Mouse (Mus musculus) intestine, embryonic 15.5 days (tissue): ENCODE data around the gene Hist1h2ba. TPM values are rescaled to one million over a fixed set of nuclear protein-coding genes. Genes with fewer than 3 reads are reported as not detected.

Experiments used
- ATAC-seq: fragments of 200-750 bp; cut with Nextera tagmentation; 2 replicates; pipeline ENCODE4 v1.8.0; 2017; ENCODE audit warnings: moderate TSS enrichment, moderate library complexity
- H3K27ac ChIP-seq: fragments of 300-500 bp; sonication (generic); 2 replicates; pipeline ENCODE4 v1.5.1; 2015; ENCODE audit warnings: mild to moderate bottlenecking, inconsistent platforms
- H3K27me3 ChIP-seq: fragments of 300-500 bp; sonication (generic); replicated peaks from 2 replicates; pipeline ENCODE4 v1.6.1; 2015; ENCODE audit warnings: inconsistent platforms
- H3K36me3 ChIP-seq: fragments of 300-500 bp; sonication (generic); 2 replicates; pipeline ENCODE4 v1.6.1; 2015; ENCODE audit warnings: inconsistent platforms
- H3K4me1 ChIP-seq: fragments of 300-500 bp; sonication (generic); replicated peaks from 2 replicates; pipeline ENCODE4 v1.6.1; 2015; ENCODE audit warnings: inconsistent platforms
- H3K4me2 ChIP-seq: fragments of 300-500 bp; sonication (generic); replicated peaks from 2 replicates; pipeline ENCODE4 v1.6.1; 2015; ENCODE audit warnings: mild to moderate bottlenecking, inconsistent platforms
- H3K4me3 ChIP-seq: fragments of 300-500 bp; sonication (generic); replicated peaks from 2 replicates; pipeline ENCODE4 v1.5.1; 2015; ENCODE audit warnings: inconsistent platforms
- H3K9ac ChIP-seq: fragments of 300-500 bp; sonication (generic); 2 replicates; pipeline ENCODE4 v1.6.1; 2015; ENCODE audit warnings: inconsistent platforms
- H3K9me3 ChIP-seq: fragments of 300-500 bp; sonication (generic); 2 replicates; pipeline ENCODE4 v1.6.1; 2016; ENCODE audit warnings: inconsistent platforms
- WGBS: fragments of 180-500 bp; shearing (Covaris S2); methylation state at CpG from one replicate; pipeline ENCODE4 v1.1.7; 2015; 5-methylcytosine and 5-hydroxymethylcytosine counted together
- polyA plus RNA-seq: library from polyadenylated mRNA; unstranded; fragments of >200 nt; fragmentation: Nextera tagmentation; extraction: Ambion mirVana; gene quantifications from 2 replicates; pipeline ENCODE4 v1.2.1, GENCODE M21; 2015

Gene Hist1h2ba
- polyA plus RNA-seq, 1 experiment from 2014 or later: not detected

DNA sequence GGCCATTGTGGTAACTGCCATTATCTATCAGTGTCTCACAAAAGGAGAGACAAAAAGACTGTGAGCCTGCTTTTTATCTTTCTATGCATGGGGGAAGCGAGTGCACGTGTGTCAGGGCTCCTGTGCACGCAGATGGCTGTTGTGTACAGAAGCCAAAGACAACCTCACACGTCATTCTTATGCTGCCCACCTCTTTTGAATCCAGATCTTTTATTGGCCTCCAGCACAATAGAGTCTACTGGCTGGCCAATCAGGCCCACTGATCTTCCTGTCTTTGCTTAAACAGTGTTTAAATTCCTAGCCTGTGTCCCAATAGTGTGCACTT lies 40.7 kb downstream of the Hist1h2ba start:
- WGBS: 56% methylated on average over 4 of the region's 4 CpGs
- no peak overlapping the region for H3K27ac ChIP-seq
- H3K4me3 ChIP-seq: no peak overlapping the region
- H3K9ac ChIP-seq: no peak overlapping the region
- H3K36me3 ChIP-seq: no peaks in the 10 kb centered on the region
- no peaks in the 10 kb centered on the region for H3K27me3 ChIP-seq
- no peak overlapping the region for H3K4me2 ChIP-seq
- no peak for ATAC-seq
- no peaks in the 10 kb centered on the region for H3K9me3 ChIP-seq
- H3K4me1 ChIP-seq: no peaks in the 10 kb centered on the region

DNA sequence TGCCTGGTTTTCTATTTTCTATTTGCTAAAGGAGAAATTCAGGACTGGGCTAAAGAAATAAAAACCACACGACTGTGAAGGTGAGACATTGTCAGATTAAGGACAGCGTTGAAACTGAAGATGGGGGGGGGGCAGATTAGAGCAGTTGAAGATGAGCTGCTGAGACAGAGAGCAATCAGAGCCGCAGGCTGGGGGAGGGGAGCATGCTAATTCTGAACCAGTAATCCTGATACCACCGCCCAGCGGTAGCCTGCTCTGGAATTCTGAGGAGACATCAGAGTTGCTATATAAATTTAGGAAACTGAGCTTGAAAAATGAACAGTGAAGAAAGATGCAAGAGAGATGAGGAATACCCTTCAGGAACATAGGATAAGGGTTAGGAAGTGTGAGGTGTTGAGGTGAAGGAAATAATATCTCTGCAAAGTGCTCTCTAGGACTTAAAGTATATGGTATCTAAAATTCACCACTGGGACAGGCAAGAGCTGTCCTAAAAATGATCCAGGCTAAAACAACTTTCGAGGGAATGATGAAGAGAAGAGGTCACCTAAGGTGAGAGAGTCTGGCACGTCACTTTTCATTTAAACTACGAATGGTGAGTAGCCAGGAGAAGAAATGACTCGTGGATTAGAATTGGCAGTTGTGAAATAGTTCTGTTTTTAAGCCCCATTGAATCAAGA lies 41.2 kb downstream of the Hist1h2ba start:
- Histone ChIP-seq H3K36me3 (no peaks in the 10 kb centered on the region), H3K9ac (no peak overlapping the region), H3K9me3 (no peaks in the 10 kb centered on the region), H3K4me3 (no peak overlapping the region), H3K4me2 (no peak overlapping the region), H3K4me1 (no peaks in the 10 kb centered on the region), H3K27ac (no peak overlapping the region), H3K27me3 (no peaks in the 10 kb centered on the region)
- 38% methylated on average over 9 of the region's 9 CpGs for WGBS
- ATAC-seq: no peak

DNA sequence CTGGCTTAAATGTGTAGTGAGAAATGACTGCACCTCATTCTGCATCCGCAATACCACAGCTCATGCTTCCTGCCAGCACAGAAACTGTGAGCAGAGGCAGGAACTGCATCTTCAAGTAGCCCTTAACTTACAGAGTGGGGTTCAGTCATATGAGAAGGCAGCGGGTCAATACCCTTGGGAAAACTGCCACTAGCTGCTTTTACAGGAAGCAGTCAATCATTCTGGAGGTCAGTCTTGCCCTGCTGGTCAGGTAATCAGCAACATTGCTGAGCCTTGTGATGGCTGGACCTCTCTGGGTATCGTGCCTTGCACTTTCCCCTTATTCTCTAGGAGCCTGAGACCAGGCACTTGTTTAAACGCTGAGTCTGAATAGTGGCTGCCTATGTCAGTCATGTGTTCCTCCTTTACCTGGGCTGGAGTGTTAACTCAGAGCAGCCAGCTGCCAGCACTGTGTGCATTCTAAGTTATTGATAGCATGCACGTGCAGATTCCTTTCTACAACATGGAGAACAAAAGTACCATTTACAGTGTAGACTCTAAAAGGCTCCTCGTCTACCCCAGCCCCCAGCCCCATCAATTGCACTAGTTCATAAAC lies 44.8 kb downstream of the Hist1h2ba start:
- 51% methylated on average over 6 of the region's 6 CpGs for WGBS
- Histone ChIP-seq H3K36me3 (no peaks in the 10 kb centered on the region), H3K27ac (no peak overlapping the region), H3K4me3 (no peak overlapping the region), H3K9ac (no peak overlapping the region), H3K27me3 (no peaks in the 10 kb centered on the region), H3K4me1 (no peaks in the 10 kb centered on the region), H3K4me2 (no peak overlapping the region), H3K9me3 (no peaks in the 10 kb centered on the region)
- no peak for ATAC-seq

DNA sequence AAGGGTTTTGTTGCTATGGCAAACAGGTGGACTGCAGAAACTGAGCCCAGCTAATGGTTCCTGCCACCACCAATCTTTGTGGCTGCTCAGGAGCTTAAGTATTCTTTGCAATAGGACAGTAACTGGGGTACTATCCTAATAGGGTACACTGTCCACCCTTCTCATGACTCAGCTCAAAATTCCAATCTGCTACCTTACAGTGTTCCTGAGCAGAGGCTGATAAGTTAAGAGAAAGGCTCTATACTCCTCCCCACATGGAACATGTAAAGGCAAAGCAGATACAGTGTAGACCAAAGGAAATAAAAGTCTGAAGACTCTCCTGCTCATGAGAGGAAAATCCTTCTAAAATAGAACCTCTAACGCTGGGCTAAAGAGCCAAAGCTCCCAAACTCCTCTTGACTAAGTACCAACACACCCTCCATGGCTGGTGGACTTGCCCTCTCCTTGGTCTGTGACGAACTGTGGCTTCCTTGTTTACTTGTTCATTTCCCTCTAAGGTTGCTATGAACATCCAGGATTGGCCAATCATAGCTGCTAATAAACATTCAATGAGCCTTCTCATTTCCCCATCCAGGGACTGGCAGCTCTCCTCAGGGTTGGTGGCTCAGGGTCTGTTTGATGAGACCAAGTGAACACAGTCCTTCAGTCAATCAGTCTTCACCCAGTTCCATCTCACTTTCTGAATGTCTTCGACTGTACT lies 46.8 kb downstream of the Hist1h2ba start:
- Histone ChIP-seq H3K27ac (no peak overlapping the region), H3K4me3 (no peak overlapping the region), H3K4me2 (no peak overlapping the region), H3K27me3 (no peaks in the 10 kb centered on the region), H3K9me3 (no peaks in the 10 kb centered on the region), H3K4me1 (no peaks in the 10 kb centered on the region), H3K36me3 (no peaks in the 10 kb centered on the region), H3K9ac (no peak overlapping the region)
- WGBS: 83% methylated on average over 3 of the region's 3 CpGs
- ATAC-seq: no peak

DNA sequence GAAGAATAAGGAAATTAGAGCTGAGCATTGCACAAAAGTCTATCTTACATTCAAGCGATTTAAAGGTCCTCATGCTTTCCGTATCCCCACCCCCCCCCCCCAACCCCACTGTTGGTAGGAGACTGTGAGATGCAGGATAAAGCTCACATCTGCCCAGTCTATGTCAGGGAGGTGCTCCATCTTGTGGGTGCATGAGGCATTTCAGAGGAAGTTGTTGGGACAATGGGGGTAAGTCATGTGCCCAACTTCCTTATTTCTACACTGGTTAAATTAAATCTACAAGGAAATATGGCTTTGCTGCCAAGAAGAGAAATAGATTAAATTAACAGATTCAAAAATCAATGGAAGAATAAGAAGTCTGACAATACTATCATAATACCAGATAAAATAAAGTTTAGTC lies 48.4 kb downstream of the Hist1h2ba start:
- Histone ChIP-seq H3K4me2 (no peak overlapping the region), H3K4me3 (no peak overlapping the region), H3K9me3 (no peaks in the 10 kb centered on the region), H3K4me1 (no peaks in the 10 kb centered on the region), H3K9ac (no peak overlapping the region), H3K36me3 (no peaks in the 10 kb centered on the region), H3K27me3 (no peaks in the 10 kb centered on the region), H3K27ac (no peak overlapping the region)
- WGBS: 47% methylated on average over 2 of the region's 2 CpGs
- ATAC-seq: no peak

Other genes with a start within 250 kb of the Hist1h2ba start
- gene Hist1h2bc, start 250.0 kb downstream of the Hist1h2ba start, polyA plus RNA-seq: 79.3 and 89.9 TPM in 2 replicates
- not detected in 2 replicates for gene Hist1h1t, start 238.3 kb downstream of the Hist1h2ba start, polyA plus RNA-seq
- gene Hist1h4c, start 235.7 kb downstream of the Hist1h2ba start, polyA plus RNA-seq: 4.7 and 5.7 TPM in 2 replicates
- 6.4 and 7.9 TPM in 2 replicates for gene Hfe, start 223.3 kb downstream of the Hist1h2ba start, polyA plus RNA-seq
- 32.4 and 36.0 TPM in 2 replicates for gene Hist1h1c, start 195.3 kb downstream of the Hist1h2ba start, polyA plus RNA-seq
- gene Hist1h3c, start 188.6 kb downstream of the Hist1h2ba start, polyA plus RNA-seq: 4.4 and 7.7 TPM in 2 replicates
- 2.4 and 3.8 TPM in 2 replicates for gene Hist1h2bb, start 187.4 kb downstream of the Hist1h2ba start, polyA plus RNA-seq
- 39.8 and 44.9 TPM in 2 replicates for gene Hist1h2ab, start 183.0 kb downstream of the Hist1h2ba start, polyA plus RNA-seq
- gene Hist1h3b, start 181.9 kb downstream of the Hist1h2ba start, polyA plus RNA-seq: 6.4 and 9.2 TPM in 2 replicates
- 3.8 and 5.5 TPM in 2 replicates for gene Hist1h4b, start 177.1 kb downstream of the Hist1h2ba start, polyA plus RNA-seq
- 0.48 and 1.3 TPM in 2 replicates for gene Hist1h4a, start 172.9 kb downstream of the Hist1h2ba start, polyA plus RNA-seq
- 4.3 and 6.4 TPM in 2 replicates for gene Hist1h3a, start 171.8 kb downstream of the Hist1h2ba start, polyA plus RNA-seq
- gene Hist1h1a, start 170.5 kb downstream of the Hist1h2ba start, polyA plus RNA-seq: 1.2 and 2.2 TPM in 2 replicates
- gene Trim38, start 164.2 kb downstream of the Hist1h2ba start, polyA plus RNA-seq: not detected in 2 replicates
- gene Slc17a2, start 127.2 kb downstream of the Hist1h2ba start, polyA plus RNA-seq: 0.10 TPM in 1 of 2 replicates, not detected in the other
- 0.13 and 0.35 TPM in 2 replicates for gene Slc17a3, start 94.7 kb downstream of the Hist1h2ba start, polyA plus RNA-seq
- 0.35 and 0.55 TPM in 2 replicates for gene Slc17a1, start 66.4 kb downstream of the Hist1h2ba start, polyA plus RNA-seq
- 17.0 and 19.6 TPM in 2 replicates for gene Slc17a4, start 19.1 kb downstream of the Hist1h2ba start, polyA plus RNA-seq
- gene Hist1h2aa, start 306 bp upstream of the Hist1h2ba start, polyA plus RNA-seq: not detected in 2 replicates
- gene Scgn, start 57.1 kb upstream of the Hist1h2ba start, polyA plus RNA-seq: 7.5 and 8.8 TPM in 2 replicates